Mouse (Mus musculus): Measurements from ENCODE around the gene Dnajc6. TPM values are rescaled to one million over a fixed set of nuclear protein-coding genes. Genes with fewer than 3 reads are reported as not detected.
A peak's percentile ranks its signal among the peaks of the same experiment; 100 is the strongest.

Dnajc6 gene
- total and polyA plus RNA-seq, 3 experiments: 15.0 to 20.2 TPM; not detected in 1

DNA sequence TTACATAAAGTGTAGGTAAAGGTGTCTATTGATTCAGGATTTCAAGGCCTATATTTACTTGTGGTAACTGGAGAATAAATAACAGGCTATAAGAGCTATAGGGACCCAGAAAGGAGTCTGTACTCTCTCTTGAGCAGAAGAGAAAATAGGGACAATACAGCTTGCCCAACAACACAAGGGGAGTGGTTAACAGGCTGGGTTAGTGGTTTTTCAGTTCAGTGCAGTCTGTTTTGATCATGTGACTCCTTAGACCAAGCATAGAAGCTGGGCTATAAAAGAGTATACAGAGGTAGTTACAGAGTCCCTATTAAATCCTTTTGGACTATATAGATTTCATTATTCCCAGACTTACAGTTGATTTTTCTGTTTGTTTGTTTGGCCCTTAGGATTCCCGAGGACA, 36.3 kb upstream of the Dnajc6 start:
- Histone ChIP-seq H3K27me3 (ENCODE audit: control insufficient read depth in 1 of 2, insufficient read depth in 2 of 2, low read length in 2 of 2) (no peaks in the 10 kb centered on the region), H3K4me3 (ENCODE audit: control insufficient read depth in 1 of 2, insufficient read depth in 1 of 2, low read depth in 2 of 2, low read length in 2 of 2) (no peak overlapping the region), H3K9ac (ENCODE audit: control insufficient read depth, low read depth, low read length, poor library complexity, severe bottlenecking) (no peak overlapping the region), H3K36me3 (ENCODE audit: control insufficient read depth in 1 of 2, insufficient read depth in 2 of 2, low read length in 2 of 2) (0 out of 4 replicates have a peak, but pooled peaks cover 0 to 2% of the 10 kb centered on the region in 2 experiments), H3K27ac (ENCODE audit: control insufficient read depth, low read depth, low read length) (no peak overlapping the region), H3K79me2 (ENCODE audit: control insufficient read depth, insufficient read depth, low read length, poor library complexity) (no peaks in the 10 kb centered on the region), H3K9me3 (replicated peaks; ENCODE audit: insufficient read depth, low read length) (no peaks in the 10 kb centered on the region), H3K4me1 (ENCODE audit: control insufficient read depth in 1 of 2, insufficient read depth in 2 of 2, low read length in 2 of 2) (no peaks in the 10 kb centered on the region)
- DNase-seq (ENCODE audit: low read depth, low spot score): no peak
- TF ChIP-seq POLR2AphosphoS5 (IDR thresholded peaks at IDR 0.05; ENCODE audit: borderline replicate concordance, low read depth, low read length): no peak
- TF ChIP-seq USF1 (IDR thresholded peaks at IDR 0.05; ENCODE audit: low read depth, low read length): peak; percentile 14; the same call in 1 of the 2 replicates

DNA sequence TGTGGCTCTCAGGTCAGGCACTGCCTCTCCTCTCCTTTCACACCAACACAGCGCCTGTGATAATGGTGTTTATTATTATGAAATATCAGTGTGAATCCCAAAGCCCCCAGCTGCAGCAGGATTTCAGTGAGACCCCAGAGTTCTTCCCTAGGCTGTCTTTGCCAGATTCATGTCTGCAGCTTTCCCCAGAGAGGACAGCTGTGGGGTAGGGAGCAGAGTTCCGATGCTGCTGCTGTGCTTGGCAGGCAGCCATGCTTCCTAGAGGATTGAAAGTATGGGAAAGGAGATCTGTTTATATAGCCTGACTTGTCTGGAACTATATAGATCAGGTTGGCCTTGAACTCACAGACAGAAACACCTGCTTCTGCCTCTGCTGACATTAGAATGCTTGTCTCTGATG, 34.4 kb upstream of the Dnajc6 start:
- H3K9ac ChIP-seq (ENCODE audit: control insufficient read depth, low read depth, low read length, poor library complexity, severe bottlenecking): no peak overlapping the region
- TF ChIP-seq USF1 (IDR thresholded peaks at IDR 0.05; ENCODE audit: low read depth, low read length) (no peak), UBTF (IDR thresholded peaks at IDR 0.05; ENCODE audit: borderline replicate concordance, insufficient read depth, low read depth, low read length) (no peak), JUND (IDR thresholded peaks at IDR 0.05; ENCODE audit: low read depth, low read length) (no peak), RCOR1 (IDR thresholded peaks at IDR 0.05; ENCODE audit: low read depth, low read length) (no peak), POLR2AphosphoS2 (IDR thresholded peaks at IDR 0.05; ENCODE audit: low read length) (no peak), RAD21 (IDR thresholded peaks at IDR 0.05; ENCODE audit: low read depth, low read length) (no peak)
- H3K27me3 ChIP-seq (ENCODE audit: control insufficient read depth in 1 of 2, insufficient read depth in 2 of 2, low read length in 2 of 2): no peaks in the 10 kb centered on the region
- no peak overlapping the region for H3K4me3 ChIP-seq (ENCODE audit: control insufficient read depth in 1 of 2, insufficient read depth in 1 of 2, low read depth in 2 of 2, low read length in 2 of 2)
- H3K79me2 ChIP-seq (ENCODE audit: control insufficient read depth, insufficient read depth, low read length, poor library complexity): no peaks in the 10 kb centered on the region
- DNase-seq (ENCODE audit: low read depth, low spot score): no peak
- H3K4me1 ChIP-seq (ENCODE audit: control insufficient read depth in 1 of 2, insufficient read depth in 2 of 2, low read length in 2 of 2): no peaks in the 10 kb centered on the region
- H3K27ac ChIP-seq (ENCODE audit: control insufficient read depth, low read depth, low read length): no peak overlapping the region
- no peaks in the 10 kb centered on the region for H3K9me3 ChIP-seq (replicated peaks; ENCODE audit: insufficient read depth, low read length)
- 0 out of 4 replicates have a peak, but pooled peaks cover 0 to 2% of the 10 kb centered on the region in 2 experiments for H3K36me3 ChIP-seq (ENCODE audit: control insufficient read depth in 1 of 2, insufficient read depth in 2 of 2, low read length in 2 of 2)

DNA sequence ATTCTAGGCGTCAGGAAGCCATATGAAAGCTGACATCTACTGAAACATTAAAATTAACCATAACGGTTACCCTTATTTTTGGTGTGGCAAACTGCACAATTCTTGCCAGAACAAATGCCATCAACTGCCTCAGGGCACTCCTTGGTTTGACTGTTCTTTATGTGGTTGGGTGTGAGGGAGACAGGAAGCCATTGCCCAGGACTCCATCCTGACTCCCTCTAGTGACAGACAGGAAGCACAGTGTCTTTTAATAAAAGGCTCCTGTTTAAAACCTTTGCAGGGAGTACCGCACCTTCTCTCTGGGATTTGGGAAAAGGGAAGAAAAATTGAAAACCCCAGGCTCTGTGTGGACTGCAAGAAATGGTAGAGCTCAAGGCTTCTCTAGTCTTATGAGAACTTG, 30.2 kb upstream of the Dnajc6 start:
- no peaks in the 10 kb centered on the region for H3K9me3 ChIP-seq (replicated peaks; ENCODE audit: insufficient read depth, low read length)
- no peaks in the 10 kb centered on the region for H3K36me3 ChIP-seq (ENCODE audit: control insufficient read depth in 1 of 2, insufficient read depth in 2 of 2, low read length in 2 of 2)
- H3K9ac ChIP-seq (ENCODE audit: control insufficient read depth, low read depth, low read length, poor library complexity, severe bottlenecking): no peak overlapping the region
- no peak for DNase-seq (ENCODE audit: low read depth, low spot score)
- no peaks in the 10 kb centered on the region for H3K27me3 ChIP-seq (ENCODE audit: control insufficient read depth in 1 of 2, insufficient read depth in 2 of 2, low read length in 2 of 2)
- TF ChIP-seq TAL1 (IDR thresholded peaks at IDR 0.05; ENCODE audit: low read length): no peak
- TF ChIP-seq GATA1 (IDR thresholded peaks at IDR 0.05; ENCODE audit: low read depth, low read length): no peak
- TF ChIP-seq USF2 (IDR thresholded peaks at IDR 0.05; ENCODE audit: borderline replicate concordance in 1 of 2, insufficient read depth in 1 of 2, low read depth in 1 of 2, low read length in 2 of 2): no peak
- TF ChIP-seq CTCF (IDR thresholded peaks at IDR 0.05 in 2 of 3, conservative IDR thresholded peaks at IDR 0.05 in 1 of 3; ENCODE audit: control insufficient read depth in 1 of 3, insufficient read depth in 1 of 3, low read depth in 2 of 3, low read length in 3 of 3, poor library complexity in 1 of 3, severe bottlenecking in 1 of 3): peak in 1 of 3 experiments; percentile 20; a peak in 1 of 6 replicates
- TF ChIP-seq ZMIZ1 (IDR thresholded peaks at IDR 0.05; ENCODE audit: low read depth, low read length): no peak
- no peak for TF ChIP-seq HCFC1 (IDR thresholded peaks at IDR 0.05; ENCODE audit: low read depth, low read length)
- no peak for TF ChIP-seq MAX (IDR thresholded peaks at IDR 0.05; ENCODE audit: low read length)
- no peak for TF ChIP-seq USF1 (IDR thresholded peaks at IDR 0.05; ENCODE audit: low read depth, low read length)
- TF ChIP-seq SMC3 (IDR thresholded peaks at IDR 0.05; ENCODE audit: low read depth, low read length): peak; percentile 25; the same call in 1 of the 2 replicates
- TF ChIP-seq CHD2 (IDR thresholded peaks at IDR 0.05; ENCODE audit: low read length): no peak
- TF ChIP-seq BHLHE40 (IDR thresholded peaks at IDR 0.05; ENCODE audit: borderline replicate concordance, low read depth, low read length): no peak
- no peaks in the 10 kb centered on the region for H3K4me1 ChIP-seq (ENCODE audit: control insufficient read depth in 1 of 2, insufficient read depth in 2 of 2, low read length in 2 of 2)
- no peak overlapping the region for H3K4me3 ChIP-seq (ENCODE audit: control insufficient read depth in 1 of 2, insufficient read depth in 1 of 2, low read depth in 2 of 2, low read length in 2 of 2)
- no peaks in the 10 kb centered on the region for H3K79me2 ChIP-seq (ENCODE audit: control insufficient read depth, insufficient read depth, low read length, poor library complexity)
- no peak overlapping the region for H3K27ac ChIP-seq (ENCODE audit: control insufficient read depth, low read depth, low read length)
